Mouse (Mus musculus) urinary bladder, postnatal 4 days (tissue): ENCODE results near the gene Trip6.

ENCODE experiments used
- DNase-seq, 2 experiments: peaks; one replicate each; pipeline ENCODE4 v3.0.0; 2021 to 2022; ENCODE audit warnings: low spot score in 2 of 2

The Trip6 gene

DNA sequence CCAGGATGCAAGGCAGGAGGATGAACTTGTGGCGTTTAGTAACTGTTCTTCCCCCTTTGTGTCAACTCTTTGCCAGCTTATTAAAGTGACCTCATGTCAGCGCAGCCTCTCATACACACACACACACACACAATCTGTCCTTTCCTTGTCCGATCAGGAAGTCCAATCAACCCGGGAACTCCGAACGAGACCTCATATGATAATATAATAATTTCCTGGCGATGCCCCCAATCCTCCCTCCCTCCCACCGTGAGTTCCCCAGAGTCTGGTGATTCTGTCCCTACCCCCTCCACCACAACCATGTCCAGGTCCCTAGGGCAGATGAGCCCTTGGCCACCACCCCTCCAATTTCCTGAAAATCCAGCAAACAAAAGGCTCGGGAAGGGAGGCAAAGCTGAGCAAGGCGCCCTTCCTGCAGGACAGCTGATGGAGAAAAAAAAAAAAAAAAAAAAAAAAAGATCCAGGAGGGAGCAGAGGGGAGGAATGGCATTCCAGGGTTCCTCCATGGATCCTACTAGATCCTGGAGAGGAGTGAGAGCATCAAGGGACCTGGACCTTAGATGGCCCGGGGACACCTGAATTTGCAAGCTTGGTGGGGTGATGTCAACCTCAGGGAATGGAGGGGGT lies 24.6 kb upstream of the Trip6 start:
- DNase-seq: no peak

DNA sequence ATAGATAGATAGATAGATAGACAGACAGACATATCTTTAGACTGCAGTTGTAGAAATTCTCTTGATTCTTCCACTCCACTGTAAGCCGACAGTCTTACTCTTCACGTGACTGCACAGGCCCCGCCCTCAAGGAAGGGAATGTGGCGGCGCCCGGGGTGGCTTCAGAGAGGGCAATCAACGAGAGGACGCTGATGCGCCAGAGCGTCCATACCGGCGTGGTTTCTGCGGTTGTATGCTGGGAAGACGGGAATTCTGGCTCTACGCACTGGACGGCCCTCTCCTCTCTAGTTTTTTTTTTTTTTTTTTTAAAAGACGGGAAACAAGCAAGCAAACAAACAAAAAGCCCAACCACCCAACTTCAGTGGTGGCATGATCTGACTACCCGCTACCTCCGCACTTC lies 24.1 kb upstream of the Trip6 start:
- DNase-seq: peak; percentile 89 to 92

DNA sequence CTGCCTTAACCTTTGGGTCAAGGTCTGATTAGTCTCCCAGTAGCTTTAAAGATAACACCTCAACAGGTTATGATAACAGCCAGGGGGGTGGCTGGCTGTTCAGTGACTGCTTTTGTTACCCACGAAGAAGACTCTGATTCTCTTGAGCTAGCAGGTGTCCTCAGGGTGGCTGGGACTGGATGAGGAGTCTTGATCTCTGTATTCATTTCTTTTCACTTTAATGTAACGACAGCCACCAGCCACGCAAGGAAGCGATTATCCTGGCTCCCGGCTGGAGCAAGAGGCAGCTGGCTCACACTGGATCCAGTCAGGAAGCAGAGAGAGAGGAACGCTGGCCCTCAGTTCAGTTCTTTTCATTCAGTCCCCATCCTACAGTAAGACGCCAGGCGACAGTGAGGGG lies 23.0 kb upstream of the Trip6 start:
- no peak for DNase-seq

DNA sequence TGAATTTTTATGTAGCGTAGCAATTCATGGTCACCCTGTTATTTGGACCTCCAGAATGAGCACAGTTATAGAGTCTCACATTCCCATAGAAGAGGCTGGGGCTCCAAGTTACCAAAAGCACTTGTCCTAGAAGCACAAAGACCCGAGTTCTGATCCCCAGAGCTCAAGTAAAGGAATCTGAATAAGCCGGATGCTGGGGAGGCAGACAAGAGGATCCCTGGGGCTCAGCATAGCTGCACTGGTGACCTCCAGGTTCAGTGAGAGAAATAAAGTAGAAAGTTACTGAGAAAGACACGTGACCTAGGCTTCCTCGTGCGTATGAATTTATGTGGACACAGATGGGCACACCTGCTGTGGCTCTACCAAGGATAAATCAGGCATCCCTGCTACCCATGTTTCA lies 20.9 kb upstream of the Trip6 start:
- no peak for DNase-seq

DNA sequence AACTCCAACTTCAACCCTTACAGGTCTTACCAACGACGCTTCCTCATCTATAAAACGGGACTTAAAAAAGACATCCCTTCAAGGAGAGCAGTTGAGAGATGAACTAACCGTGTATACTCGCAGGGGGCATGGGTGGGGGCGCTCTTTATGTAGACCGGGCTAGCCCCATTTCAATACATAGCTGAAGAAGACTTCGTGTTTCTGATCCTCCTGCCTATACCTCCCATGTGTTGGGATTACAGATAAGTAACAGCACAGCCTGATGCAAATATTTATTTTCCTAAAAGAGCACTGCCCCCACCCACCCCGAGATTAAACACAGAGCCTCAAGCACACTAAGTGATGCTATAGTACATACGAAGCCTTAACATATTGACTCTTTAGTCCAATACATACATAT lies 20.1 kb upstream of the Trip6 start:
- DNase-seq: no peak

DNA sequence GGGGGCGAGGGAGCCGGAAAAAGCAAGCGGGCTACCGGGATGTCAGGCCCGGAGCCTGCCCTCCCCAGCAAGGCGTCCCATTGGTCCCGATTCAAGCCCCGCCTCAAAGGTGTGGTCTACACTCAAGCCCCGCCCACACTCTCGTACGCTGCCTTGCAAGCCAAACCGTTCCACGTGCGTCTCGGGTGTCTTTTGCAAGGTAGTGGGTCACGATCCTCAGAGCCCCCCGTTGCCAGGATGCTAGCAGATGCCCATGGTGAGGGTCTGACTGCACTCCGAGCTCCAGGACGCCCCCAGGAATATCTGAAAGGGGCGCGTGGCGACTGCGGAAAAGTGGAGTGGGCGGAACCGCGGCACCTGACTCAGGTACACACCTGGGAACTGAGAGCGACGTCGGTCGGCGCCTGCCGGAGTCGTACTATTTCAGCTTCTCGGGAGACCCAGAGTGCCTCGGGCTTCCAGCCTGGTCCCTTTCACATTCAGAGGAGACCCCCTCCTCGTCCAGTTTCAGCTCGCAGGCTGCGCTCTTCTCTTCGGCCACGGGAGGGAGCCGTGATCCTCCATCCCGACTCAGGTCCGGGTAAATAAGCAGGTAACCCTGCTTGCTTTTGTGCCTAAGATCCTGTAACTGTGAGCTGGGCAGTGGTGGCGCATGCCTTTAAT lies 19.4 kb upstream of the Trip6 start, which contains the start of gene Slc12a9:
TSS of gene Slc12a9 (minus strand) at position 86 of the 663 bp plus-strand sequence.
- peak; percentile 89 to 97 for DNase-seq

DNA sequence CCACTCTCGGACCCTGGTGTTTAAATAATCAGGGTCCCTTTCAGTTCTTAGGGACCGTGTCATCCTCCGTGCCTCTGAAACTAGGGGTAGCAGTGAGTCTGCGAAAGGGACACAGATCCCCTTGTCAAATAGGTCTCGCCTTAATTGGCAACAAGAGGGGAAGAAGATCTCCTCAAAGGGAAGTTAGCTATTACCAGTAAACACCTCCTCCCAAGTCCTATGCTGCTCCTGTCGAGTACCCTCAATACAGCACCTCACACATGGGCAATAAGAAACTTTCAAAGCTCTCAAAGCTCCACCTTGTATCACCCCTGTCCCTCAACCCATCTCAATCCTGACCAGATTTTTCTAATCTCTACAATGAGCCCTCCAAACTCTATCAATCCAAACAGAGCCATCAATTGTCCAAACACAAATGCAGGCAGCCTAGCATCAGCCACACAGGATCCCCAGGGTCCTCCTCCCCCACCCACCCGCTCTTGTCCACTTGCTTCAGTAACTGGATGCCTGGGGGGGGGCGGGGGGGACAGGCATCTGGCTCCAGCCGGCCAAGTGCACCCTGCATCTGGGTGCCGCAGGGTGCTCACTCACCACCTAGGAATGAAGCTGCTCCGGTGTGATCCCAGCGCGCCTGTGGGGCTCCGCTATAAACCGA lies 18.8 kb upstream of the Trip6 start:
- no peak for DNase-seq

DNA sequence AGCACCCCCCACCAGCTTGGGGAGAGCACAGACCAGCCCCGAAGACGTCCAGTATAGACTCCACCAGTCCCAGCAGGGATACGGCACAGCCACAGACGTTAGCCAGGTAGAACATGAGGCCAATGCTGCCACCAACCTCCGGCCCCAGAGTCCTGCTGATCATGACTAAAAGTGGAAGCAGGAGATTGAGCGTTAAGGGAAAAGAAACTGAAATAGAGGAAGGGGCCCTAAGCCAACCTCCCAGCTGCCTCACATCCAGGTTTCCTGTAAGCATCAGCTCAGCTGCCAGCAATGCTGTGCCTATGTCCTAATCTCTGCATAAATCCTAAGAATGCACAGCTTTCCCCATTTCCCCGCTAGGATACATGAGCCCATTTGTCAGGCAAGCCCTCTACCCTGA lies 16.7 kb upstream of the Trip6 start:
- no peak for DNase-seq

DNA sequence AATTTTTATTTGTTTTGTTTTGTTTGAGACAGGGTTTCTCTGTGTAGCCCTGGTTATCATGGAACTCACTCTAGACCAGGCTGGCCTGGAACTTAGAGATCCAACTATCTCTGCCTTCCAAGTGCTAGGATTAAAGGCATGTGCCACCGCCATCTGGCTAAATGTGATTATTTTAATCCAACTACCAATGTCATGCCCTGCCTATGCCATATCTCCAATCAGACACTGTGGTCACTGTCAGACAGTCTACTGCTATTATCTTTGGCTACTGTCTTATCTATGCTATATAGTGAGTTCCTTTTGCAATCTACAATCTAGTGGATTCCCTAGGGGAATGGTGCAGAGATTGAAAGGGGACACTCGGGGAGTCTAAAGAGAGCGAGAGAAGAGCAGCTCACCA lies 6.8 kb upstream of the Trip6 start:
- DNase-seq: no peak

DNA sequence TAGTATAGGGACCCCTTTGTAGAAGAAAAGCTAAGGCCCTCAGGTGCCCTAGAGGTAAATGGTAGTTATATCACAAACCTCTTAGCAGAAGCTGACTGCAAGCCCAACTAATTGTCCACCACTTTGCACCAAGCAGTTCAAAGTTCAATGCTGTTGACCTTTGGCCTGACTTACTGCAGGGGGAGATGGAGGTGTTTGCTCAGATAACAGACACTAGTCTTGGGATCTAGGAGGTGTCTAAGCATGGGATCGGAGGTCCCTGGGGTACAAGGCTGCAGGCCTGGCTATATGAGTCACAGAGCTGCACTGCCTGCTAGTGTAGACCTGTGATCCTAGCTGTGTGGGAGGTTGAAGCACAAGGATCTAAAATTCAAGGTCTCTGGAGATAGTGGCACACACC lies 4.4 kb upstream of the Trip6 start:
- DNase-seq: no peak

DNA sequence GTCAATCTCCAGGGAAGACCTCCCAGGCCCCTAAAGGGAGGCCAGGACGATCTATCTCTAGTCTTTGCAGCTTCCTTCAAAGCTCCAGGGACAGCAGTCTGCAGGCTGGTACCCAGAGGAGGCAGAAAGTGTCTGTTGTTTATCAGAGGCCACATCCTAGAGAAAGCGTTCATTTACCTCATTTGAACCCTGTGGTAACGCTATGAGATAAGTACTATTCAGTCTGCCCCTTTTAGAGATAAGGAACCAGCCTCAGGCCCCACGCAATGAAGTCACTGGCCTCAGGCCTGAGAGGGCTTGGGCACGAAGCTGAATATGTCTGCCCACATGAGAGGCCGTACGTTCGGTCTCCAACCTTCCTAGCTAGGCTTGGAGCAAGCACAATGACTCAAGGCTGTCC lies 3.2 kb upstream of the Trip6 start:
- no peak for DNase-seq

DNA sequence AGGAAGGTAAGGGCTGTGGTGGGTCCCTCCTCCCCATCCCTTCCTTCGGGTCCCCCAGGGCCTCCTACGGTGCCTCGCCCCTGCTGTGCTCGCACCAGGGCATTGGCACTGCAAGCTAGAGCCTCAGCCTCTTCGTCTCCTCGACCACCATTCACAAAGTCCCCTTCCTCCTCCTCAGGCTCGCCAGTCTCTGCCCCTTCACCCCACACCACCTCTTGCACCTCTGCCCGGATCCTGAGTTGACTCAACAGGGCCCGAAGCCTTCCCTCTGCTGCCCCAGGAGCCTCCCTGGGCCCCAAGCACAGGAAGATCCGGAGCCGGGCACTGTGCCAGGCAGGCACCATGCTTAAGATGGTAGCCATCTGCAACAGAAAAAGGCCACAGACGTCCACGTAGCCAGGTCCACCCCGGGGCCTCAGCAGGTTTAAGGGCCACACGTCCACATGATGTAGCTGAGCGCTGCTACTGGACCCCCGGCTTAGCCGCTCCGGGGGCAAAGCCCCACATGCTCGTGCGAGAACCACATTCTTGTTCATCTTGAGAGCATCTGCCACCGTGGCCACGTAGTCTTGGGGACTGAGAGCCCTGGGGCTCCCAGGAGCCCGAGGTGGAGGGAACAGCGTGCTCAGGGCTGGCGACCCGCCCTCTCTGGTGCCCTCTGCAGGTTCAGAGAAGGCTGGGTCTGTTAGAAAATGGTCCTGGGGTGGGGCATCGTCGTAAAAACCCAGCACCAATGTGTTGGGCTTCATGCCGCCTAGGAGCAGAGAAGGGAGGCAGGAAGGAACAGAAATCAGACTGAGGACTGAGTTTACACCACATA lies 1.1 kb upstream of the Trip6 start:
- DNase-seq: peak in 1 of 2 experiments; percentile 41

DNA sequence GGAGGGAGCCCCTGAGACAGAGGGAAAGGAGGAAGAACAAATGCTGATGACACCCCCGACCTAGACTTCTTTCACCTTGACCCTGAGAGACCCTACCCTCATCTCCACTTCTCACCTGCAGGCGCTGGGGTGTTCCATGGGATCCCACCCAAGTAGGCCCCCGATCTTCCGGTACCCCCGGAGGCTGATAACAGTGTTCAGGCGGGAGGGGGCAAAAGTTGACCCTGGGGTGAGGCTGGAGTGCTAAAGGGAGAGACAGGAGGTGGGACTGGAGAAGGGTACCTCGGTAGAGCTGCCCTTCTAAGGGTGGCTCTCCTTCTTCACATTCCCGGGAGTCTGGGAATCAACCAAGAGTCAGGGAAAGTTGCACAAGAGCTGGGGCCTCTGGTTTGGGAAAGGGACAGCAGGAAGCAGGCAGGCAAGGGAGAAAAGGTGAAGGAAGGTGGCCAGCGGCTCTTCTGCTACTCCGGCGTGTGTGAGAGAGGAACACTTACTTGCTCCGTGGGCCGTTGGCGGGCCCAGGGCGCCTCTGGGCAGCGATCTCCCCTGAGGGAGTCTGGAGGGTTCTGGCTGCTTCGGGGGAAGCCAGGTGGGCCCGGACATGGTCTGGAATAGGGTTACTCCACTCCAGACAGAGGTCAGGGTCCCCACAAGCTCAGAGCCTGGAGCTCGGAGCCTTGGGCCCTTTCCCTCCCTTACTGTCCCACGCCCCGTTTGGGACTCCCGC lies 575 bp downstream of the Trip6 start:
- no peak for DNase-seq

DNA sequence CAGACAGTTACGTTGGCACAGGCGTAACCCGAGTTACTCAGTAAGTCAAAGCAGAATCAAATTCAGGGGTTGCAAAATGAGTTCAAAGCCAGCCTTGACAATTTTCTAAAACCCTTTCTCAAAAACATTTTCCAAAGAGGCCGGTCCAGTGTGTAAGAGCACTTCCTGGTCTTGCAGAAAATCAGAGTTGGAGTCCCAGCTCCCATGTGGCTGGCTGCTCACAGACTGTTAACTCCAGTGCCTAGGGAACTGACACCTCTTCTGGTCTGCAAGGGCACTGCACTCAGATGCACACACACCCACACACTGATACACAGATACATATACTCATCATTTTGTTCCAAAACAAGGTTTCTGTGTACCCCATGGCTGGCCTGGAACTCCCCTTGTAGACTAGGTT lies 5.8 kb downstream of the Trip6 start:
- DNase-seq: no peak

DNA sequence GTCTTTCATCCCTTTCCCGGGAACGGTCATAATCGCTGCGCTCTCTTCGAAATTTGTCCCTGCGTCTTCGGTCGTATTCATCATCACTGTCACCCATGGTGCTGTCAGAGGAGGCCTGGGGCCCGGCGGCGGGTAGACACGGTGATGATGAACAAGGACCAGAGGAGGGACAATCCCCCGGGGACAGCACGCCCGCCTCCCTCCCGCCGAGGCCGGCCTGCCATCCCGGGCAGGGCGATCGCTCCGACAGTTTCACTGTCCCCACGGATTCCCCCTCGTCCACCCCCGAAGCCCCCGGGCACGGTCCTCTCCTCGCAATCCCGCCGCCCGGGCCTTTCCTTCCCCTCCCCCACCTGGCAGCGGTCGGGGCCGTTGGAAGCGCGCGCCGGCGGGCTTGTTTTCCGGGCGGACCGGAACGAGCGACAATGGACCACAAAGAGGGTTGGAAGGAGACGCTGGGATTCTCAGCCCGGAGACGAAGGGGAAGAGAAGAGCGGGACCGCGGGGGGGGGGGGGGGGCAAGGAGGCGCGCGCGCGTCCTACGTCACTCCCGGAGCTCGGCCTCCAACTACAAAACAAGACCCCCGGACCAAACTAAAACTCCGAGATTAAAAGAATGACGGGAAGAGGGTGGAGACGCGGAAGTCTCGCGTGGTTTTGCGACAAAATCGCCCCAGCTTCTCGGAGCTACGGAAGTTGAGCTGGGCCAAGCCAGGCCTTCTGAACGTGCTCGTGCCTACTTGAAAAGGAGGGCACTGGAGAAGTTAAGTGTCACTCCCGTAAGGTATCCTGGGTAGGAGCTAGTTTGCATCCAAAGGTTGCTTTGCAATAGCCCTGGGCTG lies 6.9 kb downstream of the Trip6 start, which contains the start of gene Srrt:
TSS of gene Srrt (minus strand) at position 604 of the 842 bp plus-strand sequence.
- DNase-seq: peak; percentile 87 to 89

DNA sequence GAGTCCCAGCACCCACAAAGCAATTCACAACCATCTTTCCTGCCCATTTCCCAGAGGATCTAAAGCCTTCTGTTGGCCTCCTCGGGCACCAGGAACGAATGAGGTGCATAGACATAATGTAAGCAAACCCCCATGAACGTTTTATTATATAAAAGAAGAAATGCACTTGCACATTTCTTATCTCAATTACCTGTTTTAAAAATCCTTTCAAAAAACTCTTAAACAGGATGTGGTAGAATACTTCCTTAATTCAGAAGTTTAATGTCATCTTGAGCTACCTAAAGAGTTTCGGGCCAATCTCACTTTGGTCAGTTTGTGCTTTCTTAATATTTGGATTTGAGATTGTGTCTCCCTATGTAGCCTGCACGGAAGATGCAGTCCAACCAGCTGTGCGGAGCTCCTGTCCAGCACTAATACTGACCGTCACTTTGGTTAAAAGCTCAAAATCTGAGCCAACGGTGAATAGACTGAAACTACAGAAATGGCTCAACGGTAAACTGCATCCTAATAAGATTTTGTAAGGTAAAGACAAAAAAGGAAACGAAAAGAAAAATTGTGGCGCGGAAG lies 7.7 kb downstream of the Trip6 start:
- no peak for DNase-seq

DNA sequence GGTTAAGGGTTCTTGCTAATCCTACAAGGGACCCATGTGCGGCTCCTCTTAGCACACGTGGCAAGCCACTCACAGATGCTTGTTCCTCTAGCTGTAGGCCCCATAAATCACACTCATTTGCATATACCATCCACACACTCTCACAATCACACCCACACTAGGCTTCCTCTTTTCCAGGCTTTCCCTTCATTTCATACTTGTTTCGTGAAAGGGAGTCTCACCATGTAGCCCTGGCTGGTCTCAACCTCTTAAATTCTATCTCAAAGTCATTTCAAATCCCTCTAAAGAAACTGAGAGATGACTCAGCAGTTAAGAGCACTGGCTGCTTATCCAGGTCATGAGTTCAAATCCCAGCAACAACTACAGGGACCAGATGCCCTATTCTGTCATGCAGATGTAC lies 8.4 kb downstream of the Trip6 start:
- no peak for DNase-seq

DNA sequence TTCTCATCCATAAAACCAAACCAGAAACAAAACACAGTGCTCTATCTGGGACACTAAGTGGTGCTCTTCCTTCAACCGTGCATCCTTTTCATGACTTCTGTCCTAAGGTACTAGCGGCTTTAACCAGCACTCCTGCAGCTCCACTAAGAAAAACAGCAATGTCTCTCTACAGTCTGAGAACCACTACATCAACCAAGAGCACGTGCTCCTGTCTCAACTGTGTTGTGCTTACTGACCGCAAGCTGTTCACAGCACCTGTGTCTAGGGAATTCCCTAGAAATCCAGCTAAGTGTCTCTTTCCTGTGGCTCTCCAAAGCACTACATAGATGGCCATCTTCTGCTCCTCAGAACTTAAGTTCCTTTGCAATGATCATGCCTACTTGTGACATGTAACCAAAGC lies 9.4 kb downstream of the Trip6 start:
- no peak for DNase-seq

DNA sequence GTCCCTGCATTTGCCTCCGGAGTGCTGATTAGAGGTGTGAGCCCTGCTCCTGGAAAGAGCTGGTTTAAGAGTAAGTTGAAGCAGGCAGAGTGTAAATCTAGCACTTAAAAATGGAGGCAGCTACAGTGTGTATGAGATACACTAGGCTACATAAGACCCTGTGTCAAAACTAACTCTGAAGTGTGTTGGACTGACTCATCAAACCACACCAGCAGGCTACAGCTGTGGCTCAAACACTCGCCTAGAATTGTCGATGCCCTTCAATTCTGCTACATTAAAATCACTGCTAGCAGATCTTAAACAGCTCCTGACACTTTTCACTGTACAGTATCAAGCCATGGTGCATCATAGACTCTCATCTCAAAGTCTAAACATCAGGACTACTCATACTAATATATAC lies 10.0 kb downstream of the Trip6 start:
- no peak for DNase-seq

DNA sequence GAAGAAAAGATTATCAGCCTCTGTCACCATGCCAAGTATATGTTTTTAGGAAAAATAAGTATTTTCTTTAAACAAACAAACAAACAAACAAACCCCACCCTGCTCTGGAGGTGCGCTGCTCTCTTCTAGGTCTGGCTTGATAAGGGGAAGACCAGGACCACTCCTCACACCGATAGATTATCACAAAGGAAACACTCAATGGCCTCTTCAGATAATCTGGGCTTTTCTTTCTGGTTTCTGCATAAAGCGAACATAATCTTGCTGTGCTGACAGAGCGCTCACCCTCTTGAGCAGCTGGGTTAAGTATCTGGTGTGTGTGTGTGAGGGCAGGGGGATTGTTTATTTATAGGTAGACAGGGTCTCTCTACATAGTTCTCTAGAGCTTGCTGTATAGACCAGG lies 10.6 kb downstream of the Trip6 start:
- no peak for DNase-seq
